Mouse (Mus musculus): Measurements from ENCODE around the gene Cnot6. TPM values are rescaled to one million over a fixed set of nuclear protein-coding genes. Genes with fewer than 3 reads are reported as not detected.

Gene Cnot6
- polyA plus RNA-seq, 1 experiment from 2014 or later, result 53.3 TPM

GRCm38 (mm10) chr11:49654651-49655050 is 57.9 kb downstream of the Cnot6 start:
- Histone ChIP-seq H3K27ac (ENCODE audit: low read depth) (no peak overlapping the region), H3K4me1 (replicated peaks; ENCODE audit: control insufficient read depth, insufficient read depth, low read length) (no peaks in the 10 kb centered on the region), H3K36me3 (ENCODE audit: control insufficient read depth, insufficient read depth, low read length) (no peaks in the 10 kb centered on the region), H3K27me3 (replicated peaks; ENCODE audit: control insufficient read depth, insufficient read depth, low read length) (no peaks in the 10 kb centered on the region), H3K9me3 (ENCODE audit: control insufficient read depth, low read length) (no peaks in the 10 kb centered on the region), H3K4me2 (ENCODE audit: low read length) (no peak overlapping the region), H3K9ac (ENCODE audit: low read length) (no peak overlapping the region), H3K4me3 (ENCODE audit: low read depth, low read length) (no peak overlapping the region)
- ATAC-seq (replicated peaks; ENCODE audit: low FRiP score, low TSS enrichment, low read depth), result no peak
- WGBS, result 89% methylated on average over 5 of the region's 5 CpGs
- DNase-seq (ENCODE audit: low spot score), result no peak

GRCm38 (mm10) chr11:49653079-49653408 is 59.5 kb downstream of the Cnot6 start:
- peak overlapping the region; percentile 26 for H3K4me2 ChIP-seq (ENCODE audit: low read length)
- H3K36me3 ChIP-seq (ENCODE audit: control insufficient read depth, insufficient read depth, low read length), result no peaks in the 10 kb centered on the region
- ATAC-seq (replicated peaks; ENCODE audit: low FRiP score, low TSS enrichment, low read depth), result peak; percentile 42
- H3K4me3 ChIP-seq (ENCODE audit: low read depth, low read length), result no peak overlapping the region
- H3K4me1 ChIP-seq (replicated peaks; ENCODE audit: control insufficient read depth, insufficient read depth, low read length), result no peaks in the 10 kb centered on the region
- no peaks in the 10 kb centered on the region for H3K9me3 ChIP-seq (ENCODE audit: control insufficient read depth, low read length)
- 40% methylated on average over 11 of the region's 11 CpGs for WGBS
- H3K9ac ChIP-seq (ENCODE audit: low read length), result no peak overlapping the region
- no peak overlapping the region for H3K27ac ChIP-seq (ENCODE audit: low read depth)
- DNase-seq (ENCODE audit: low spot score), result no peak
- H3K27me3 ChIP-seq (replicated peaks; ENCODE audit: control insufficient read depth, insufficient read depth, low read length), result no peaks in the 10 kb centered on the region

- H3K4me3 ChIP-seq (ENCODE audit: low read depth, low read length), result no peak overlapping the region
- WGBS, result 20% methylated on average over 19 of the region's 19 CpGs
- ATAC-seq (replicated peaks; ENCODE audit: low FRiP score, low TSS enrichment, low read depth) (peak; percentile 65), DNase-seq (ENCODE audit: low spot score) (peak; percentile 97)
- H3K4me1 ChIP-seq (replicated peaks; ENCODE audit: control insufficient read depth, insufficient read depth, low read length), result no peaks in the 10 kb centered on the region
- H3K9me3 ChIP-seq (ENCODE audit: control insufficient read depth, low read length), result no peaks in the 10 kb centered on the region
- H3K4me2 ChIP-seq (ENCODE audit: low read length), result peak overlapping the region; percentile 26
- no peak overlapping the region for H3K27ac ChIP-seq (ENCODE audit: low read depth)
- H3K36me3 ChIP-seq (ENCODE audit: control insufficient read depth, insufficient read depth, low read length), result no peaks in the 10 kb centered on the region
- no peaks in the 10 kb centered on the region for H3K27me3 ChIP-seq (replicated peaks; ENCODE audit: control insufficient read depth, insufficient read depth, low read length)
- no peak overlapping the region for H3K9ac ChIP-seq (ENCODE audit: low read length)
Measured at GRCm38 (mm10) chr11:49652401-49653078, 60.0 kb downstream of the Cnot6 start.

- no peaks in the 10 kb centered on the region for H3K4me1 ChIP-seq (replicated peaks; ENCODE audit: control insufficient read depth, insufficient read depth, low read length)
- DNase-seq (ENCODE audit: low spot score) (no peak), ATAC-seq (replicated peaks; ENCODE audit: low FRiP score, low TSS enrichment, low read depth) (no peak)
- no peak overlapping the region for H3K4me2 ChIP-seq (ENCODE audit: low read length)
- H3K9ac ChIP-seq (ENCODE audit: low read length), result no peak overlapping the region
- H3K36me3 ChIP-seq (ENCODE audit: control insufficient read depth, insufficient read depth, low read length), result no peaks in the 10 kb centered on the region
- no peaks in the 10 kb centered on the region for H3K9me3 ChIP-seq (ENCODE audit: control insufficient read depth, low read length)
- no peak overlapping the region for H3K4me3 ChIP-seq (ENCODE audit: low read depth, low read length)
- WGBS, result 79% methylated on average over 10 of the region's 10 CpGs
- H3K27me3 ChIP-seq (replicated peaks; ENCODE audit: control insufficient read depth, insufficient read depth, low read length), result no peaks in the 10 kb centered on the region
- no peak overlapping the region for H3K27ac ChIP-seq (ENCODE audit: low read depth)
Measured at GRCm38 (mm10) chr11:49651762-49652322, 60.7 kb downstream of the Cnot6 start.

GRCm38 (mm10) chr11:49650994-49651761 is 61.3 kb downstream of the Cnot6 start:
- Histone ChIP-seq H3K4me1 (replicated peaks; ENCODE audit: control insufficient read depth, insufficient read depth, low read length) (no peaks in the 10 kb centered on the region), H3K4me2 (ENCODE audit: low read length) (no peak overlapping the region), H3K27ac (ENCODE audit: low read depth) (no peak overlapping the region), H3K9me3 (ENCODE audit: control insufficient read depth, low read length) (no peaks in the 10 kb centered on the region), H3K36me3 (ENCODE audit: control insufficient read depth, insufficient read depth, low read length) (no peaks in the 10 kb centered on the region), H3K4me3 (ENCODE audit: low read depth, low read length) (no peak overlapping the region), H3K27me3 (replicated peaks; ENCODE audit: control insufficient read depth, insufficient read depth, low read length) (no peaks in the 10 kb centered on the region), H3K9ac (ENCODE audit: low read length) (no peak overlapping the region)
- DNase-seq (ENCODE audit: low spot score) (no peak), ATAC-seq (replicated peaks; ENCODE audit: low FRiP score, low TSS enrichment, low read depth) (no peak)
- 64% methylated on average over 16 of the region's 16 CpGs for whole genome bisulfite sequencing

- ATAC-seq (replicated peaks; ENCODE audit: low FRiP score, low TSS enrichment, low read depth) (no peak), DNase-seq (ENCODE audit: low spot score) (no peak)
- Histone ChIP-seq H3K27ac (ENCODE audit: low read depth) (no peak overlapping the region), H3K4me1 (replicated peaks; ENCODE audit: control insufficient read depth, insufficient read depth, low read length) (no peaks in the 10 kb centered on the region), H3K36me3 (ENCODE audit: control insufficient read depth, insufficient read depth, low read length) (no peaks in the 10 kb centered on the region), H3K4me2 (ENCODE audit: low read length) (no peak overlapping the region), H3K9me3 (ENCODE audit: control insufficient read depth, low read length) (no peaks in the 10 kb centered on the region), H3K4me3 (ENCODE audit: low read depth, low read length) (no peak overlapping the region), H3K9ac (ENCODE audit: low read length) (no peak overlapping the region), H3K27me3 (replicated peaks; ENCODE audit: control insufficient read depth, insufficient read depth, low read length) (no peaks in the 10 kb centered on the region)
- WGBS, result 58% methylated on average over 18 of the region's 18 CpGs
Measured at GRCm38 (mm10) chr11:49650113-49650993, 62.2 kb downstream of the Cnot6 start.

- DNase-seq (ENCODE audit: low spot score) (no peak), ATAC-seq (replicated peaks; ENCODE audit: low FRiP score, low TSS enrichment, low read depth) (no peak)
- Histone ChIP-seq H3K27ac (ENCODE audit: low read depth) (no peak overlapping the region), H3K4me2 (ENCODE audit: low read length) (no peak overlapping the region), H3K9ac (ENCODE audit: low read length) (no peak overlapping the region), H3K4me1 (replicated peaks; ENCODE audit: control insufficient read depth, insufficient read depth, low read length) (no peaks in the 10 kb centered on the region), H3K4me3 (ENCODE audit: low read depth, low read length) (no peak overlapping the region), H3K9me3 (ENCODE audit: control insufficient read depth, low read length) (no peaks in the 10 kb centered on the region), H3K27me3 (replicated peaks; ENCODE audit: control insufficient read depth, insufficient read depth, low read length) (no peaks in the 10 kb centered on the region), H3K36me3 (ENCODE audit: control insufficient read depth, insufficient read depth, low read length) (no peaks in the 10 kb centered on the region)
- 44% methylated on average over 8 of the region's 8 CpGs for WGBS
Measured at GRCm38 (mm10) chr11:49645677-49646076, 66.8 kb downstream of the Cnot6 start.

GRCm38 (mm10) chr11:49636449-49636848 is 76.1 kb downstream of the Cnot6 start:
- Histone ChIP-seq H3K4me1 (replicated peaks; ENCODE audit: control insufficient read depth, insufficient read depth, low read length) (no peaks in the 10 kb centered on the region), H3K36me3 (ENCODE audit: control insufficient read depth, insufficient read depth, low read length) (no peaks in the 10 kb centered on the region), H3K27me3 (replicated peaks; ENCODE audit: control insufficient read depth, insufficient read depth, low read length) (peaks cover 54% of the 10 kb centered on the region), H3K27ac (ENCODE audit: low read depth) (no peak overlapping the region), H3K4me2 (ENCODE audit: low read length) (no peak overlapping the region), H3K9me3 (ENCODE audit: control insufficient read depth, low read length) (no peaks in the 10 kb centered on the region), H3K4me3 (ENCODE audit: low read depth, low read length) (no peak overlapping the region), H3K9ac (ENCODE audit: low read length) (no peak overlapping the region)
- no peak for DNase-seq (ENCODE audit: low spot score)
- no peak for ATAC-seq (replicated peaks; ENCODE audit: low FRiP score, low TSS enrichment, low read depth)
- 6% methylated on average over 11 of the region's 11 CpGs for WGBS
